Mouse (Mus musculus) liver, adult 2 months (tissue): ENCODE results near the gene Tbc1d32. TPM values are rescaled to one million over a fixed set of nuclear protein-coding genes. Genes with fewer than 3 reads are reported as not detected.
"Not testable (repeated sequence)": the region's sequence is repeated elsewhere in the genome, so short reads cannot be mapped to it uniquely, and the experiment has no call there.

Experiments used
- DNase-seq: peaks from one replicate; pipeline ENCODE4 v3.0.0-alpha.2; 2011; ENCODE audit warnings: low read depth, low spot score; ENCODE audit errors: extremely low read depth
- H3K27ac ChIP-seq: fragments of 200-500 bp; replicated peaks from 2 replicates; pipeline ENCODE4 v1.5.1; 2012; ENCODE audit warnings: low read depth, mild to moderate bottlenecking, control low read depth, inconsistent platforms, low read length; ENCODE audit not compliant: insufficient read depth
- H3K27me3 ChIP-seq: fragments of 200-500 bp; 2 replicates; pipeline ENCODE4 v1.6.1; 2012; ENCODE audit warnings: mild to moderate bottlenecking, moderate library complexity, low read length, inconsistent platforms; ENCODE audit not compliant: control insufficient read depth, insufficient read depth
- H3K36me3 ChIP-seq: fragments of 200-500 bp; 2 replicates; pipeline ENCODE4 v1.6.1; 2012; ENCODE audit warnings: low read length, inconsistent platforms; ENCODE audit not compliant: control insufficient read depth, insufficient read depth
- H3K4me1 ChIP-seq: fragments of 200-500 bp; 2 replicates; pipeline ENCODE4 v1.6.1; 2011; ENCODE audit warnings: low read length; ENCODE audit not compliant: control insufficient read depth, insufficient read depth
- H3K4me3 ChIP-seq: fragments of 200-500 bp; 2 replicates; pipeline ENCODE4 v1.5.1; 2011; ENCODE audit warnings: low read depth, mild to moderate bottlenecking, control low read depth, low read length, moderate library complexity; ENCODE audit not compliant: insufficient read depth
- H3K79me2 ChIP-seq: fragments of 200-500 bp; 2 replicates; pipeline ENCODE4 v1.6.1; 2012; ENCODE audit warnings: inconsistent platforms, mild to moderate bottlenecking, low read length, moderate library complexity; ENCODE audit not compliant: control insufficient read depth, insufficient read depth
- H3K9ac ChIP-seq: fragments of 200-500 bp; 2 replicates; pipeline ENCODE4 v1.6.1; 2012; ENCODE audit warnings: low read depth, mild to moderate bottlenecking, control low read depth, inconsistent platforms, low read length
- CTCF ChIP-seq: fragments of 200-500 bp; IDR thresholded peaks from 2 replicates; pipeline ENCODE4 v1.5.1; 2011; ENCODE audit warnings: low read depth, low read length, control low read depth
- POLR2A ChIP-seq: fragments of 200-500 bp; IDR thresholded peaks from 2 replicates; pipeline ENCODE4 v1.6.1; 2011; ENCODE audit warnings: low read length, control low read depth; ENCODE audit not compliant: insufficient read depth; ENCODE audit errors: extremely low read depth
- WGBS: fragments of 180-500 bp; shearing (Covaris S2); methylation state at CpG from one replicate; pipeline ENCODE4 v1.1.7; 2018; 5-methylcytosine and 5-hydroxymethylcytosine counted together
- polyA plus RNA-seq: library from polyadenylated mRNA; depleted of rRNA; stranded (reverse); fragments of >200 nt; gene quantifications from 2 replicates; pipeline ENCODE4 v1.2.3, GENCODE M21; 2012
- total RNA-seq: library from RNA; depleted of rRNA; stranded (reverse); fragments of >200 nt; gene quantifications from 2 replicates; pipeline ENCODE4 v1.2.3, GENCODE M21; 2014

The Tbc1d32 gene
- total and polyA plus RNA-seq, 2 experiments, result 0.59 to 7.5 TPM

DNA sequence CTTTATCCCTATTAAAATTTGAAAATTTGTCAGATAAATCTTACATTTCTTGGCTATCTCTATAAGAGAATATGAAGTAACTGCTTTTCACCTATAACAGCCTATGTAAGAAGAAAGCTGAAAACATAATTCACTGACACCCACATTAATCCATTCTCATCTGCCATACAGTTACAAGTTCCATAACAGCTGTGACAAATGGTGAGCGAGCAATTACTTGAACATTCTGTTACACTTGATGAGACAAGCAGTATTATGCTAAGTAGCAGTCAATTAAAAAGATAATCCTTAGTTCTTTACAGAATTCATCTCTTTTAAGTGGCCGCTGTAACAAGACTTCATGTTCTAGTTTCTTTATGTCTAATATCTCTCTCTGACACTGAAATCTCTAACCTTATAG, 24.1 kb downstream of the Tbc1d32 start:
- Histone ChIP-seq H3K27me3 (no peaks in the 10 kb centered on the region), H3K4me1 (no peaks in the 10 kb centered on the region; the same call in 1 of the 2 replicates), H3K79me2 (no peaks in the 10 kb centered on the region), H3K4me3 (no peak overlapping the region), H3K36me3 (no peaks in the 10 kb centered on the region), H3K27ac (no peak overlapping the region), H3K9ac (no peak overlapping the region)
- no peak for DNase-seq
- TF ChIP-seq POLR2A, result no peak
- TF ChIP-seq CTCF, result no peak
- 98% methylated on average over 2 of the region's 2 CpGs for WGBS

DNA sequence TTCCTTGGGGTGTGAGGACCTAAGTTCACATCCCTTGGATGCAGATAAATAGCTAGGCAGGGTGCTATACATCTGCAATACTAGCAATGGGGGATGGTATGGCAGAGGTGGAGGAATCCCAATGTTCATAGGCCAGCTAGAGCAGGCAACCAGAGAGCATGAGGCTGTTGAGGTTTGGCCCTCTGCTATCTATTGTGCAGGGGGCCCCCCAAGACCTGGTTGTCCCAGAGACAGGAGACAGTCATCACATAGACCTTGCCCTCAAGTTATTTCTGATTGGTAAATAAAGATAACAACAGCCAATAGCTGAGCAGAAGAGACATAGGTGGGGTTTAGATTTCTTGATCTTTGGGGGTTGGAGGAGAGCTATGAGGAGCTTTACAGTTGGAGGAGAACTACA, 28.6 kb downstream of the Tbc1d32 start:
- Histone ChIP-seq H3K27ac (no peak overlapping the region), H3K79me2 (no peaks in the 10 kb centered on the region), H3K27me3 (no peaks in the 10 kb centered on the region), H3K4me3 (no peak overlapping the region), H3K4me1 (no peaks in the 10 kb centered on the region; the same call in 1 of the 2 replicates), H3K36me3 (peaks cover 4% of the 10 kb centered on the region; the same call in 1 of the 2 replicates), H3K9ac (no peak overlapping the region)
- no peak for DNase-seq
- TF ChIP-seq CTCF (no peak), POLR2A (no peak)

DNA sequence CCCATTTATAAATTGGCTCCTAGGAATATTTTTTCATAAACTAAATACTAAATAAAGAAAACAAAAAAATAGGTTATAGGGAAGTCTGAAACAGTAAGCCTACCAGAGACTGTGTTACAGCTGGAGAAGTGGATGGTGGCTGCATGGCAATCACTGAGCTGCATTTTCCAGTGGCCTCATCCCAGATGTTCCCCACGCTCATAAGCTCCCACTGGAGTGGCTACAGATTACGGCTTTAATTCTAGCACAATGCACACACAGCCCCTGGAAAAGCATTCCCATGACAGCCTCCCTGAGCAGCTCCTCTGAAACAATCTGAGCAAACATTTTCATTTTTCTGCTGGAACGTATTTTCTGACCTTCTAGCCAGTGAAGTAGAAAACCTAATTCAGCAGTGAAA, 29.8 kb downstream of the Tbc1d32 start:
- WGBS, result 94% methylated on average over 3 of the region's 3 CpGs
- Histone ChIP-seq H3K4me3 (no peak overlapping the region), H3K27me3 (no peaks in the 10 kb centered on the region), H3K4me1 (no peaks in the 10 kb centered on the region; the same call in 1 of the 2 replicates), H3K36me3 (peaks cover 4% of the 10 kb centered on the region; the same call in 1 of the 2 replicates), H3K27ac (no peak overlapping the region), H3K79me2 (no peaks in the 10 kb centered on the region), H3K9ac (no peak overlapping the region)
- TF ChIP-seq CTCF, result no peak
- no peak for TF ChIP-seq POLR2A
- no peak for DNase-seq

GRCm38 (mm10) chr10:56194310-56194709, 34.2 kb downstream of the Tbc1d32 start:
- TF ChIP-seq POLR2A (no peak), CTCF (no peak)

GRCm38 (mm10) chr10:56181727-56182126, 46.8 kb downstream of the Tbc1d32 start:
- peaks cover 3% of the 10 kb centered on the region for H3K36me3 ChIP-seq
- no peak overlapping the region for H3K4me3 ChIP-seq
- H3K4me1 ChIP-seq, result no peaks in the 10 kb centered on the region
- no peak for TF ChIP-seq CTCF
- no peak for TF ChIP-seq POLR2A
- no peaks in the 10 kb centered on the region for H3K79me2 ChIP-seq
- no peak overlapping the region for H3K27ac ChIP-seq
- WGBS, result 92% methylated on average over 1 of the region's 1 CpGs
- peak; percentile 54 for DNase-seq
- no peak overlapping the region for H3K9ac ChIP-seq
- no peaks in the 10 kb centered on the region for H3K27me3 ChIP-seq

More at GRCm38 (mm10) chr10:56194310-56194709, 34.2 kb downstream of the Tbc1d32 start:
- Histone ChIP-seq H3K9ac (no peak overlapping the region), H3K4me1 (no peaks in the 10 kb centered on the region), H3K4me3 (no peak overlapping the region), H3K27ac (no peak overlapping the region), H3K36me3 (peaks cover 6% of the 10 kb centered on the region), H3K27me3 (no peaks in the 10 kb centered on the region), H3K79me2 (no peaks in the 10 kb centered on the region)
- DNase-seq, result no peak
- 96% methylated on average over 7 of the region's 7 CpGs for WGBS

GRCm38 (mm10) chr10:56173184-56173583, 55.3 kb downstream of the Tbc1d32 start:
- DNase-seq, result no peak
- Histone ChIP-seq H3K9ac (no peak overlapping the region), H3K4me1 (no peaks in the 10 kb centered on the region), H3K27me3 (no peaks in the 10 kb centered on the region), H3K4me3 (no peak overlapping the region), H3K36me3 (peaks cover 5% of the 10 kb centered on the region), H3K79me2 (no peaks in the 10 kb centered on the region), H3K27ac (no peak overlapping the region)
- WGBS, result 91% methylated on average over 5 of the region's 5 CpGs
- no peak for TF ChIP-seq POLR2A
- no peak for TF ChIP-seq CTCF

DNA sequence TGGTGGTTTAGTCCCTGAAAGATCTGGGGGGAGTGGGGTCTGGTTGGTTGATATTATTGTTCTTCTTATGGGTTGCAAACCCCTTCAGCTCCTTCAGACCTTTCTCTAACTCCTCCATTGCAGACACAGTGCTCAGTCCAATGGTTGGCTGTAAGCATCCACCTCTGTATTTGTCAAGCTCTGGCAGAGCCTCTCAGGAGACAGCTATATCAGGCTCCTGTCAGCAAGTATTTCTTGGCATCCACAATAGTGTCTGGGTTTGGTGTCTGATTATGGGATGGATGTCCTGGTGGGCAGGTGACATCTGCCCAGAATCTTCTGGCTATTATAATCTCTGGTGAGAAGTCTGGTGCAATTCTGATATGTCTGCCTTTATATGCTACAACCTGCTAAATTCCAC, 60.8 kb downstream of the Tbc1d32 start:
- not testable (repeated sequence) for DNase-seq, H3K36me3 ChIP-seq, H3K27me3 ChIP-seq, H3K27ac ChIP-seq, H3K4me3 ChIP-seq, H3K9ac ChIP-seq, H3K4me1 ChIP-seq, H3K79me2 ChIP-seq
